Mouse (Mus musculus) midbrain, embryonic 14.5 days (tissue): ENCODE results near the gene Prkce. TPM values are rescaled to one million over a fixed set of nuclear protein-coding genes. Genes with fewer than 3 reads are reported as not detected.

Experiments
- ATAC-seq: fragments of 200-750 bp; cut with Nextera tagmentation; 2 replicates; pipeline ENCODE4 v1.8.0; 2017; ENCODE audit warnings: moderate number of reproducible peaks, moderate library complexity; ENCODE audit not compliant: low FRiP score, low TSS enrichment
- DNase-seq: peaks from one replicate; pipeline ENCODE4 v3.0.0-alpha.2; 2015
- H3K27ac ChIP-seq: fragments of 300-500 bp; sonication (generic); replicated peaks from 2 replicates; pipeline ENCODE4 v1.5.1; 2014; ENCODE audit warnings: mild to moderate bottlenecking, low read depth, low read length, moderate library complexity
- H3K27me3 ChIP-seq: fragments of 300-500 bp; sonication (generic); 2 replicates; pipeline ENCODE4 v1.6.1; 2014; ENCODE audit warnings: low read length, control low read depth, mixed read lengths; ENCODE audit not compliant: control insufficient read depth, insufficient read depth
- H3K36me3 ChIP-seq: fragments of 300-500 bp; sonication (generic); 2 replicates; pipeline ENCODE4 v1.6.1; 2014; ENCODE audit warnings: low read length, control low read depth; ENCODE audit not compliant: control insufficient read depth, insufficient read depth
- H3K4me1 ChIP-seq: fragments of 300-500 bp; sonication (generic); 2 replicates; pipeline ENCODE4 v1.6.1; 2014; ENCODE audit warnings: mild to moderate bottlenecking, antibody characterized with exemption, low read length, control low read depth; ENCODE audit not compliant: control insufficient read depth, insufficient read depth
- H3K4me2 ChIP-seq: fragments of 300-500 bp; sonication (generic); 2 replicates; pipeline ENCODE4 v1.6.1; 2014; ENCODE audit warnings: mild to moderate bottlenecking, low read length, moderate library complexity
- H3K4me3 ChIP-seq: fragments of 300-500 bp; sonication (generic); replicated peaks from 2 replicates; pipeline ENCODE4 v1.5.1; 2014; ENCODE audit warnings: low read depth, low read length
- H3K9ac ChIP-seq: fragments of 300-500 bp; sonication (generic); replicated peaks from 2 replicates; pipeline ENCODE4 v1.6.1; 2014; ENCODE audit warnings: mild to moderate bottlenecking, low read length, moderate library complexity
- H3K9me3 ChIP-seq: fragments of 300-500 bp; sonication (generic); 2 replicates; pipeline ENCODE4 v1.6.1; 2016; ENCODE audit warnings: low read length, control low read depth, mixed read lengths; ENCODE audit not compliant: control insufficient read depth
- WGBS: fragments of 180-500 bp; shearing (Covaris S2); extraction: QIAGEN DNeasy Blood & Tissue Kit; methylation state at CpG from one replicate; pipeline ENCODE4 v1.1.7; 2014; 5-methylcytosine and 5-hydroxymethylcytosine counted together
- polyA plus RNA-seq: library from polyadenylated mRNA; unstranded; fragments of >200 nt; fragmentation: Nextera tagmentation; extraction: Ambion mirVana; gene quantifications from 2 replicates; pipeline ENCODE4 v1.2.1, GENCODE M21; 2014

Gene Prkce
- polyA plus RNA-seq, 1 experiment from 2014 or later = 25.4 TPM

DNA sequence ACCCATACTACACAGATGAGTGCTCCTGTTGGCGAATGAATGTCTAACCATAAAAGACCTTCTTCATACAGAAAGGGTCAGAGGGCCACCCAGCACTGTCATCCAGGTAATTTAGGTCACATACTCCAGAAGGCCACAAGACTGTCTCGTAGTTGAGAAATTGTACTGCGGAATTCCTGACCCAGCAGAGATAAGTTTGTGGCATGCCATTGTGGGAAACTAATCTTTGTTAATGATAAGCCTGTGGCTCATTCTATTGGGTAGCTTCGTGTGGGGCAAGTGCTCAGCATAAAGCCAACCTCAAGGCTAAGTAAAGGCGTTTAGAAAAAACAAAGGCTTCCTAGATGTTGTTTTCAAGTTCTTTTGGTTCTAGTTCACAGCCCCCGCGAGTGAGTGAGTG is 324.8 kb downstream of the Prkce start:
- H3K27ac ChIP-seq = no peak overlapping the region
- no peaks in the 10 kb centered on the region for H3K36me3 ChIP-seq
- no peaks in the 10 kb centered on the region for H3K9me3 ChIP-seq
- H3K4me3 ChIP-seq = no peak overlapping the region
- no peak for DNase-seq
- H3K9ac ChIP-seq = no peak overlapping the region
- H3K27me3 ChIP-seq = no peaks in the 10 kb centered on the region
- WGBS = 92% methylated on average over 7 of the region's 7 CpGs
- no peak overlapping the region for H3K4me2 ChIP-seq
- no peaks in the 10 kb centered on the region for H3K4me1 ChIP-seq
- ATAC-seq = no peak

DNA sequence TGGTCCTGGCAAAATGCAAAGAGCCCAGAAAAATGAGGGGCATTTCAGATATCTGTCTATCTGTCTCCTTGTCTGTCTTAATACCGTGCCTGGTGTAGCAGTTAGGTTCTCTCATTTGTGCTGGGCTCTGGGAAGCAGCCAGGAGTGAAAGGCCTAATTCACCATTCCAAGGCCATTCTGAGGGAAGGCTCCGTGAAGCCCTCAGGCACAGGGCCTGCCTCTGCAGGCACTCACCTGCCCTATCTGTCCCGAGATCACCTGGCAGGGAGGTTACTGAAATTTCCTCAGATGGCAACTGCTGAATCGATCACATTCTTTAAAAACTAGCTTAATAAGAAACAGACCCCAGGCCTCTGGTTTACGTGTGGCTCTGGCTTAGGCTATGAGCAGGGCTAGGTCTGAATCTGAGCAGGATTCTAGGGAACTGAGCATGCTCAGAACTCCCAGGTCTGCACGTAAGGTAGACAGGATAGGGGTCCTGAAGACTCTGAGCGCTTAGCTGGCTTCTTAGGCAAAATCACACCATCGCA is 326.4 kb downstream of the Prkce start:
- no peaks in the 10 kb centered on the region for H3K36me3 ChIP-seq
- no peak overlapping the region for H3K9ac ChIP-seq
- H3K4me3 ChIP-seq = no peak overlapping the region
- DNase-seq (no peak), ATAC-seq (no peak)
- no peaks in the 10 kb centered on the region for H3K9me3 ChIP-seq
- no peak overlapping the region for H3K4me2 ChIP-seq
- no peak overlapping the region for H3K27ac ChIP-seq
- 89% methylated on average over 8 of the region's 8 CpGs for WGBS
- no peaks in the 10 kb centered on the region for H3K27me3 ChIP-seq
- no peaks in the 10 kb centered on the region for H3K4me1 ChIP-seq

GRCm38 (mm10) chr17:86494494-86494893 is 326.9 kb downstream of the Prkce start:
- H3K36me3 ChIP-seq = no peaks in the 10 kb centered on the region
- H3K4me3 ChIP-seq = no peak overlapping the region
- H3K9ac ChIP-seq = no peak overlapping the region
- no peak overlapping the region for H3K27ac ChIP-seq
- H3K9me3 ChIP-seq = no peaks in the 10 kb centered on the region
- no peaks in the 10 kb centered on the region for H3K27me3 ChIP-seq
- ATAC-seq = no peak
- no peaks in the 10 kb centered on the region for H3K4me1 ChIP-seq
- WGBS = 90% methylated on average over 6 of the region's 6 CpGs
- no peak overlapping the region for H3K4me2 ChIP-seq
- DNase-seq = no peak

- ATAC-seq = no peak
- 85% methylated on average over 6 of the region's 6 CpGs for WGBS
Measured at GRCm38 (mm10) chr17:86494895-86495294, 327.3 kb downstream of the Prkce start.

DNA sequence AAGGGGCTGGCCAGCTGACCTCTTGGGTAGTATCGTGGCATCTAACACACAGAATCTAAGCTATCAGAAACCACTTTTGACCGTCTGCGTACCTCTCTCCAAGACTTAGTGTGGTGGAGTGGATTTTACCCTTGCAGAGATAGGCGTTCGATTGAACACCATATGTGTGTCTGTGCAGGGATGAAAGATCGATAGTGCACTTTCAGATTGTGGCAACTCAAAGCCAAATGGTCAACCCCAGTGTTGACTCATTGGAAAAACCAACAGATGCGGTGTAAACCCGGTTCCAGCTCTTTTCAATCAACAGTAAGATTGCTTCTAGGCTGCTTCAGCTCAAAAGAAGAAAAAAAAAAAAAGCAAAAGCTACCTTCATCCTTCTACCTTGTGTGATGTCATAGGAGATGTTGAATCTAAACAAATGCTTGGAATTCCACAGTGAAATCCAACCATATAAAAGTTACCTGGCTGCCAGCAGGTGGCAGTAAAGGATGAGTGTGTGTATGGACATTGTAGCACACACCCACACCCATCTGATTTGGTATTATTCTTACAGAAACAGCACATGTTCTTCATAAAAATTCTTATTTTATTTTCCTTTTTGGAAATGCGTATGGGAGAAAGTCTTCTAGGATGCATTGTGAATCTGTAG is 328.7 kb downstream of the Prkce start:
- Histone ChIP-seq H3K4me1 (no peaks in the 10 kb centered on the region), H3K27me3 (no peaks in the 10 kb centered on the region), H3K4me2 (no peak overlapping the region), H3K9ac (no peak overlapping the region), H3K4me3 (no peak overlapping the region), H3K27ac (no peak overlapping the region), H3K9me3 (no peaks in the 10 kb centered on the region), H3K36me3 (no peaks in the 10 kb centered on the region)
- ATAC-seq (no peak), DNase-seq (peak; percentile 81)
- WGBS = 94% methylated on average over 9 of the region's 9 CpGs

More at GRCm38 (mm10) chr17:86494895-86495294, 327.3 kb downstream of the Prkce start:
- H3K4me2 ChIP-seq = no peak overlapping the region
- H3K4me3 ChIP-seq = no peak overlapping the region
- H3K27ac ChIP-seq = no peak overlapping the region
- H3K27me3 ChIP-seq = no peaks in the 10 kb centered on the region
- no peaks in the 10 kb centered on the region for H3K4me1 ChIP-seq
- DNase-seq = no peak
- no peaks in the 10 kb centered on the region for H3K9me3 ChIP-seq
- no peaks in the 10 kb centered on the region for H3K36me3 ChIP-seq
- no peak overlapping the region for H3K9ac ChIP-seq

DNA sequence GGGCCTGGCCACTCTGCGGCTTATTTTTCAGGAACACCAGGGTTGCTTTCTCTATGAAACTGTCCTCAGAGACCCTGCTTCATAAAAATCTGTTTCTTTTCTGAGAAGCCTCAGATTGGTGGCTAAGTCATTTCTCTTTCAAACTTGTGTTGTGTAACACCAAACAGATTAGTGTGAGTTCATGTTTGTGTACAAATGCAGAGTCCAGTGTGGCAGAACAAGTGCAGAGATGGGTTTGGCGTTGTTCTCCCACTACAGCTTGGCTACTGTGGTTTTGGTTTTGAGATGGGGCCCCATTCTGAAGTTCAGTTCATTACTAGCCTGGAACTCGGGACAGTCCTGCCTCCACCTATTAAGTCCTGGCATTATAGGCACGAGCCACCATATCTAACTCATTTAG is 329.7 kb downstream of the Prkce start:
- WGBS = 87% methylated on average over 4 of the region's 4 CpGs
- ATAC-seq = no peak

GRCm38 (mm10) chr17:86499359-86500045 is 331.9 kb downstream of the Prkce start:
- Histone ChIP-seq H3K4me2 (no peak overlapping the region), H3K9me3 (no peaks in the 10 kb centered on the region), H3K9ac (no peak overlapping the region), H3K36me3 (no peaks in the 10 kb centered on the region), H3K4me3 (no peak overlapping the region), H3K27ac (no peak overlapping the region), H3K27me3 (no peaks in the 10 kb centered on the region), H3K4me1 (no peaks in the 10 kb centered on the region)
- no peak for ATAC-seq
- DNase-seq = no peak
- 77% methylated on average over 15 of the region's 15 CpGs for WGBS

More for the DNA sequence above, 329.7 kb downstream of the Prkce start:
- H3K36me3 ChIP-seq = no peaks in the 10 kb centered on the region
- no peak overlapping the region for H3K9ac ChIP-seq
- no peak for DNase-seq
- H3K27ac ChIP-seq = no peak overlapping the region
- no peak overlapping the region for H3K4me3 ChIP-seq
- no peaks in the 10 kb centered on the region for H3K27me3 ChIP-seq
- H3K4me2 ChIP-seq = no peak overlapping the region
- H3K9me3 ChIP-seq = no peaks in the 10 kb centered on the region
- no peaks in the 10 kb centered on the region for H3K4me1 ChIP-seq

DNA sequence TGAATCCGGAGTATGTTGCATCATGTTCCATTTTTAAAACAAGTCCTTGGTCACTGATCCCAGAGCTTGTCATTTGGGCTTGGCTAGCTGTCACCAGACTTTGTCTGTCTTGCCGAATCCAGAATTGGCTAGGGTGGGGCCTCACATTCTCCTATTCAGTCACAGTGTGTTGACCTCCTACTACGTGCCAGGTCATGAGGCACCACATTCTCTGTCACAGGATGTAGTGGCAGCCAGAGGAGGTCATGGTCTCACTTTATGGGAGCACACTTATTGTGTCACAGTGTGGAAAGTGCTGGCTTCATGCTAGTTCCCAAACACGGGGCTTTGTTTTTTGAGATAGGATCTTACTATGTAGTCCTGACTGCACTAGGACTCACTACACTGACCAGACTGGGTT is 333.8 kb downstream of the Prkce start:
- Histone ChIP-seq H3K27ac (no peak overlapping the region), H3K9ac (no peak overlapping the region), H3K36me3 (no peaks in the 10 kb centered on the region), H3K9me3 (no peaks in the 10 kb centered on the region), H3K4me2 (no peak overlapping the region), H3K4me1 (no peaks in the 10 kb centered on the region), H3K27me3 (no peaks in the 10 kb centered on the region), H3K4me3 (no peak overlapping the region)
- ATAC-seq (no peak), DNase-seq (no peak)
- WGBS = 93% methylated on average over 4 of the region's 4 CpGs
